Mouse (Mus musculus): ENCODE results near the gene Rnf113a1. TPM values are rescaled to one million over a fixed set of nuclear protein-coding genes. Genes with fewer than 3 reads are reported as not detected.
"Not testable (repeated sequence)": the region's sequence is repeated elsewhere in the genome, so short reads cannot be mapped to it uniquely, and the experiment has no call there.

Gene Rnf113a1
- polyA plus RNA-seq, 1 experiment from 2014 or later, result 8.9 TPM

- DNase-seq (ENCODE audit: low read depth, low spot score) (no peak), ATAC-seq (peak; percentile 32)
- CTCF ChIA-PET, result no interaction called here
- POLR2A ChIA-PET, result no interaction called here
- no peak for TF ChIP-seq CTCF (IDR thresholded peaks at IDR 0.05)
- in situ Hi-C loops (cut with MboI; ENCODE audit: low pct_unique_long_range_greater_than_20kb), result no loop called here
- H3K27me3 ChIP-seq, result no peaks in the 10 kb centered on the region
These were observed 817 bp downstream of the Rnf113a1 start for GRCm38 (mm10) chrX:37191744-37192379.

- POLR2A ChIA-PET, result no interaction called here
- no peak for ATAC-seq
- CTCF ChIA-PET, result no interaction called here
- in situ Hi-C loops (cut with MboI; ENCODE audit: low pct_unique_long_range_greater_than_20kb), result no loop called here
- TF ChIP-seq CTCF (IDR thresholded peaks at IDR 0.05), result no peak
- DNase-seq (ENCODE audit: low read depth, low spot score), result no peak
- H3K27me3 ChIP-seq, result peaks cover 3% of the 10 kb centered on the region
These were observed 7.6 kb downstream of the Rnf113a1 start for GRCm38 (mm10) chrX:37198676-37199075.

GRCm38 (mm10) chrX:37210941-37211340, 19.9 kb downstream of the Rnf113a1 start, which contains the start of gene Gm9:
Gm9 (minus strand) TSS chrX:37211041.
- DNase-seq (ENCODE audit: low read depth, low spot score) (no peak), ATAC-seq (no peak)
- in situ Hi-C loops (cut with MboI; ENCODE audit: low pct_unique_long_range_greater_than_20kb), result no loop called here
- peaks cover 56% of the 10 kb centered on the region for H3K27me3 ChIP-seq
- POLR2A ChIA-PET, result no interaction called here
- TF ChIP-seq CTCF (IDR thresholded peaks at IDR 0.05), result no peak
- CTCF ChIA-PET, result no interaction called here

GRCm38 (mm10) chrX:37222158-37222557, 31.1 kb downstream of the Rnf113a1 start, which contains the start of gene Rhox1:
Rhox1 (minus strand) TSS chrX:37222258.
- POLR2A ChIA-PET, result not testable (repeated sequence)

More at GRCm38 (mm10) chrX:37222158-37222557, 31.1 kb downstream of the Rnf113a1 start, which contains the start of gene Rhox1:
- in situ Hi-C loops (cut with MboI; ENCODE audit: low pct_unique_long_range_greater_than_20kb); ATAC-seq; CTCF ChIA-PET; DNase-seq (ENCODE audit: low read depth, low spot score): not testable (repeated sequence)
- peaks cover 24% of the 10 kb centered on the region for H3K27me3 ChIP-seq

Other genes starting within 250 kb of the Rnf113a1 start
- 10.8 TPM for gene Sept6, start 199.5 kb upstream of the Rnf113a1 start, polyA plus RNA-seq (2021)
- gene Sowahd, start 142.4 kb upstream of the Rnf113a1 start, polyA plus RNA-seq (2021), result not detected
- 1,195 TPM for gene Rpl39, start 105.8 kb upstream of the Rnf113a1 start, polyA plus RNA-seq (2021)
- gene Upf3b, start 80.9 kb upstream of the Rnf113a1 start, polyA plus RNA-seq (2021), result 36.6 TPM
- 16.7 TPM for gene Nkap, start 64.5 kb upstream of the Rnf113a1 start, polyA plus RNA-seq (2021)
- not detected for gene Akap14, start 22.4 kb upstream of the Rnf113a1 start, polyA plus RNA-seq (2021)
- gene Ndufa1, start 82 bp upstream of the Rnf113a1 start, polyA plus RNA-seq (2021), result 448 TPM
- gene Gm9, start 19.8 kb downstream of the Rnf113a1 start, polyA plus RNA-seq (2021), result not detected
- not detected for gene Rhox1, start 31.0 kb downstream of the Rnf113a1 start, polyA plus RNA-seq (2021)
- not detected for gene Rhox2a, start 53.7 kb downstream of the Rnf113a1 start, polyA plus RNA-seq (2021)
- not detected for gene Rhox3a, start 58.7 kb downstream of the Rnf113a1 start, polyA plus RNA-seq (2021)
- gene Rhox4a, start 74.1 kb downstream of the Rnf113a1 start, polyA plus RNA-seq (2021), result not detected
- not detected for gene Rhox3a2, start 188.8 kb downstream of the Rnf113a1 start, polyA plus RNA-seq (2021)
- gene Rhox4a2, start 199.6 kb downstream of the Rnf113a1 start, polyA plus RNA-seq (2021), result not detected
- gene Rhox2b, start 220.8 kb downstream of the Rnf113a1 start, polyA plus RNA-seq (2021), result not detected
- gene Rhox4b, start 241.2 kb downstream of the Rnf113a1 start, polyA plus RNA-seq (2021), result not detected

Measured in Patski (cell line).